Mouse (Mus musculus) cerebellum, postnatal 36 days (tissue): ENCODE data around the gene Ilf3.
A peak's percentile ranks its signal among the peaks of the same experiment; 100 is the strongest.

Source experiments
- DNase-seq, 2 experiments: peaks; one replicate each; pipeline ENCODE4 v3.0.0; 2021 to 2022; ENCODE audit warnings: mixed read lengths in 2 of 2

Ilf3 gene

DNA sequence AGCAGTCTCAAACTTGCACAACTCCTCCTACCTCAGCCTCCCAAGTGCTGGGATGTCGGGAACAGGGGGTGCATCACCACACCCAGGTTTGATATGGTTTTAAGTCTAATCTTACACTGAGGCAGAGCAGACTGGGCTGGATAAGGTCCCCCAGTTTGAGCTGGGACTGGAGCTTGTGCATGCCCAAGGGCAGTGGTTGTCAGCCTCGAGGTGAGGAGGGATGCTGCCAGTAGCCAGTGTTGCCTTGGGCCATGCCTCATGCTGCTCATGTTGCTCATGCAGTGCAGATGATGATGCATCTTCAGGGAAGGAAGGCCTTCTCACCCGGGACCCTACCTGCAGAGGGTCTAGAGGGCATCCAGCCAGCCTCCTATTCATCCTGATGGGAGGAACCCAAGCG, 37.9 kb downstream of the Ilf3 start:
- no peak for DNase-seq

- DNase-seq: no peak
These were observed 40.3 kb downstream of the Ilf3 start for GRCm38 (mm10) chr9:21407951-21408350.

- no peak for DNase-seq
These were observed 41.0 kb downstream of the Ilf3 start for GRCm38 (mm10) chr9:21408624-21409023.

- DNase-seq: peak; percentile 86 to 92
These were observed 42.1 kb downstream of the Ilf3 start for GRCm38 (mm10) chr9:21409592-21410317.

- DNase-seq: peak; percentile 81
These were observed 44.2 kb downstream of the Ilf3 start, which contains the start of gene Qtrt1 for GRCm38 (mm10) chr9:21411669-21412550. Qtrt1 (plus strand) TSS chr9:21411837.

DNA sequence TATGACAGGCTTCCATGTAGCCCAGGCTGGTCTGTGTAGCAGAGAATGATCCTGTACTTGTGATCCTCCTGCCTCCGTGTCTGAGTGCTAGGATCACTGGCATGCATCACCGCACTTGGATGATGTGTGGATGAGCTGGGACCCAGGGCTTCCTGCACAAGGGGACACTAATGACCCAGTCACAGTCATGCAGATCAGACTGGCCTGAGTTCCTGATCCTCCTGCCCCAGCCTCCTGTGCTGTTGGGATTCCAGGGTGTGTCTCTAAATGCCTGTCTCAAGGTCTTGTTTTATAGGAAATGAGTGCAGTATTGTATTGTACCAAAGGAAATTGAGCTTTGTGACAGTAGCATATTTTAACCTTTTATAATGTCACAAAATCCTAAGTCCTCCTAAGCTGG, 50.2 kb downstream of the Ilf3 start:
- no peak for DNase-seq

DNA sequence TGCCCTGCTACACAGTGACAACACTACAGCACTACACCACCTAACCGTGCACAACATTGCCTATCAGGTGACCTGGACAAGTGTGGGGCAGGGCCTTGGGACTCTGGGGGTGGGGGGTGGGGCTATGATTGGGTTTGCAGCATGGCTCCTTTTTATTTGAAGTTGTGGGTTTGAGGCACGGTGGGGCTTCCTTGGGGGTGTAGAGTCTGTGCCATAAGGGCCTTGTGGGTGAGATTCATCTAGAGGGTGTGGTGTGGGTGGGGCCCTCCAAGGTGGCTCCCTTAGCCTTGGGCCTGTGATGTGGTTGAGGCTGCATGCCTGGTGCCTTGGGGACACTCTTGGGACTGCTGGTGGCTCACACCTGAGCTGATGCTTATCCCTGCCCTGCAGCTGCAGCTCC, 52.0 kb downstream of the Ilf3 start:
- no peak for DNase-seq

- DNase-seq: peak; percentile 97 to 99
These were observed 57.2 kb downstream of the Ilf3 start, which contains the start of gene Dnm2 for GRCm38 (mm10) chr9:21424631-21425555. Dnm2 (plus strand) TSS chr9:21424908.

GRCm38 (mm10) chr9:21425556-21425945, 57.9 kb downstream of the Ilf3 start:
- DNase-seq: peak; percentile 45 to 56

- no peak for DNase-seq
These were observed 58.3 kb downstream of the Ilf3 start for GRCm38 (mm10) chr9:21426013-21426412.

GRCm38 (mm10) chr9:21426525-21426924, 58.9 kb downstream of the Ilf3 start:
- DNase-seq: no peak

- DNase-seq: peak; percentile 63 to 66
These were observed 60.1 kb downstream of the Ilf3 start for GRCm38 (mm10) chr9:21427773-21428172.

- DNase-seq: no peak
These were observed 60.5 kb downstream of the Ilf3 start for GRCm38 (mm10) chr9:21428178-21428577.

DNA sequence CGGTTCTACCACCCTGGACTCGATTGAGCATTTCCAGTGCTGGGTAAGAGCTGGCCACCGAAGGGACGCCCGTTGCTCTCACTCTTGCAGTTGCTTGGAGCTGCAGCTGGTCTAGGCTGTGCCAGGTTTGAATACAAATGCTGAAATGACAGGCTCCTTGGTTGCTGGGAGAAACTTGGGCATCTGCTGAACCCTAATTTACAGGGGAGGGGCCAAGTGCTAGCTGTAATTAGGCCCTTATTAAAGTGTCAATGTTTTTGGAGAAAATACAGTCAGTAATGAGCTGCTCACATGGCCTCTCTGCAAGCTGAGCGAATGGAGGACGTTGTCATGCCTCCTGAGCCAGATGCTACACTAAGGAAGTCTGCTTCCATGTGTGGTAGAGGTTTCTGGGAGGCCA, 63.1 kb downstream of the Ilf3 start:
- DNase-seq: no peak

- DNase-seq: no peak
These were observed 64.4 kb downstream of the Ilf3 start for GRCm38 (mm10) chr9:21432066-21432465.

DNA sequence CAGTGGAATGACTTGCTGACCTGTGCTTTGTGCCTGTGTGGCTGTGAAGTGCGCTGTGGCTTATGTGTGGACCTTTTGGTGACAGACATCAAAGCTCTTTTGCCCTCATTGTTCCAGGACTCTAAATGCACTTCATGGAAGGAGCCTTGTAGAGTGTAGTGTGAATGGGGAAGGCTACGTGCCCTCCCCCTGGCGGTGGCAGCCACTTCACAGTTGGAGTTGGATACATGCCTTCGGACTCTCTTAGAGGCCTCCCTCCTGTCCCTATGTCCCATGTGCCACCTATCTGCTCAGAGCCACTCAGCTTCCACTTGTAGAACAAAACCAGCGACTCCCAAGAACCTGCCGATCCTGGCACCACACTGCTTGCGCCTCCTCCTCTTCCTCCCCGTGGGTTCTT, 66.1 kb downstream of the Ilf3 start:
- peak; percentile 65 to 68 for DNase-seq

- DNase-seq: no peak
These were observed 66.7 kb downstream of the Ilf3 start for GRCm38 (mm10) chr9:21434410-21434809.

- peak in 1 of 2 experiments; percentile 22 for DNase-seq
These were observed 68.3 kb downstream of the Ilf3 start for GRCm38 (mm10) chr9:21435777-21436635.

- no peak for DNase-seq
These were observed 69.9 kb downstream of the Ilf3 start for GRCm38 (mm10) chr9:21437577-21437976.

DNA sequence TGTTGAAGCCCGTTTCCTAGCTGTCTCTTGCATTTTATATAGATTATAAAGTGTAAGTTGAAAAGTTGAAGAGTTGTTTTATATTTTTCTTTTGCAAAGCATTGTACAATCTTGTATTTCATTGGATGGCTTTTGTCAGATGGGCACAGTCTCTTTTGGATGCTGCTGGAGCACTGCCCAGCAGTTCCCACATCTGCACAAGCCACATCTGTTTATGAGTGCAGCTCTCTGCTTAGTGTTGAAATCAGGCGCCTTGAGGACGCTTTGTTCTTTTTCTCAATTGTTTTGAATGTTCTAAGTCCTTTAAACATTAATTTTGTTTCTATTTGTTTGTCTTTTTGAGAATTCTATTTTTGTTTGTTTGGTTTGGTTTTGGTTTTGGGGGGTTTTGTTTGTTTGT, 70.5 kb downstream of the Ilf3 start:
- DNase-seq: no peak

GRCm38 (mm10) chr9:21439456-21439855, 71.8 kb downstream of the Ilf3 start:
- DNase-seq: no peak

DNA sequence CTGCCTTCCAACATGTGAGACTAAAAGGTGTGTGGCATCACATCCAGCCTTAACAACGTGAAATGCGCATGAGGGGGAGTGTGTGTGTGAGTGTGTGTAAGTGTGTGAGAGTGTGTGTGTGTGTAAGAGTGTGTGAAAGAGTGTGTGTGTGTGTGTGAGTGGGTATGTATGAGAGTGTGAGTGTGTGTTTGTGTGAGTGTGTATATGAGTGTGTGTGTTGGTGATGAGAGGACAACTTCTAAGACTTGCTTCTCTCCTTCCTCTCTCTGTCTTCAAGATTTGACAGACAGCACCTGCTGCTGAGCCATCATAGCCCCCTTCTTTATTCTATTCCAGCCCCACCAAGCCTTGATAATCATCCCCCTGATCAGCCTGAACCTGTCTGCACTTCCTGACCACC, 72.2 kb downstream of the Ilf3 start:
- no peak for DNase-seq
